16 mouse cellular contexts compared by ENCODE assay signal in the genomic region with DNA sequence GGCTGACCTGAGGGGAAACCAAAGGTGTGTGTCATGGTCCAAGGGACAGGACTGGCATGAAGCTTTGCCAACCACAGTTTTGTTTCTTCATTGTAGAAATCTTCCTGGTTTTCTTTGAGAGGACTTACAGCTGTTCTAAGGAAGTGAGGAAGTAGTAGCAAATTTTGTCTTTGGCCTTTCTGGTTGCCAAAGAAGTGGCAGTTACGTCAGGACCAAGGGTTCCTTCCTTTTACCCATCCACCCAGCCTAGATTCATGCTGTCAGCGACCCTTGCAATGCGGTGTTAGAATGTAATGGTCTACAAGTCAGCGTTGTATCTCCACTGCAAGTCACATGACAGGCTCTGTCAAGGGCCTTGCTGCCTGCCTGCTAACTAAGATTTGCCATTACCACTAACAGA.
"Had no signal": no experiment of that assay in that cellular context is flagged by ENCODE, and none has a peak within 500 bp of the region (broad histone marks: within the 10 kb centered on the region; RNA-seq: fewer than 3 reads in every experiment).

No protein-coding gene starts in this region.

- H3K4me3 ChIP-seq: layer of hippocampus, adult 2 months; limb, embryonic 13.5 days; midbrain, embryonic 10.5 days; myocyte; neural tube, embryonic 15.5 days; stomach, embryonic 15.5 days had no signal

- H3K36me3 ChIP-seq: limb, embryonic 13.5 days; midbrain, embryonic 10.5 days; neural tube, embryonic 15.5 days; stomach, embryonic 15.5 days had no signal

- DNase-seq: kidney, postnatal 4 days; left cerebral cortex, postnatal 4 days; lung, adult 18-20 months; lung, postnatal 4 days; midbrain, embryonic 14.5 days; right cerebral cortex, postnatal 4 days; spleen, adult 18-20 months; thymus, adult 2 months; thymus, postnatal 4 days had no signal

- H3K27ac ChIP-seq: layer of hippocampus, adult 2 months; limb, embryonic 13.5 days; liver, embryonic 14.5 days; midbrain, embryonic 10.5 days; neural tube, embryonic 15.5 days; stomach, embryonic 15.5 days had no signal
